Mouse (Mus musculus) heart, embryonic 11.5 days (tissue): Measurements from ENCODE around the gene Nsmce1. TPM values are rescaled to one million over a fixed set of nuclear protein-coding genes. Genes with fewer than 3 reads are reported as not detected.
"Not testable (repeated sequence)": the region's sequence is repeated elsewhere in the genome, so short reads cannot be mapped to it uniquely, and the experiment has no call there.

Experiments
- ATAC-seq: fragments of 200-750 bp; cut with Nextera tagmentation; replicated peaks from 2 replicates; pipeline ENCODE4 v1.8.0; 2017; ENCODE audit warnings: moderate library complexity; ENCODE audit not compliant: insufficient number of reproducible peaks, low FRiP score, low TSS enrichment
- H3K27ac ChIP-seq: fragments of 300-500 bp; sonication (generic); 2 replicates; pipeline ENCODE4 v1.5.1; 2014; ENCODE audit warnings: mild to moderate bottlenecking, low read depth, low read length
- H3K27me3 ChIP-seq: fragments of 300-500 bp; sonication (generic); 2 replicates; pipeline ENCODE4 v1.6.1; 2014; ENCODE audit warnings: mild to moderate bottlenecking, low read length, mixed read lengths; ENCODE audit not compliant: control insufficient read depth, insufficient read depth
- H3K36me3 ChIP-seq: fragments of 300-500 bp; sonication (generic); 2 replicates; pipeline ENCODE4 v1.6.1; 2014; ENCODE audit warnings: mild to moderate bottlenecking, low read length, moderate library complexity, mixed read lengths; ENCODE audit not compliant: control insufficient read depth, insufficient read depth
- H3K4me1 ChIP-seq: fragments of 300-500 bp; sonication (generic); 2 replicates; pipeline ENCODE4 v1.6.1; 2014; ENCODE audit warnings: low read length; ENCODE audit not compliant: control insufficient read depth, insufficient read depth
- H3K4me2 ChIP-seq: fragments of 300-500 bp; sonication (generic); 2 replicates; pipeline ENCODE4 v1.6.1; 2014; ENCODE audit warnings: mild to moderate bottlenecking, moderate library complexity
- H3K4me3 ChIP-seq: fragments of 300-500 bp; sonication (generic); 2 replicates; pipeline ENCODE4 v1.5.1; 2014; ENCODE audit warnings: low read depth, low read length
- H3K9ac ChIP-seq: fragments of 300-500 bp; sonication (generic); 2 replicates; pipeline ENCODE4 v1.6.1; 2014; ENCODE audit warnings: mild to moderate bottlenecking, low read depth, low read length, moderate library complexity
- H3K9me3 ChIP-seq: fragments of 300-500 bp; sonication (generic); replicated peaks from 2 replicates; pipeline ENCODE4 v1.6.1; 2016; ENCODE audit warnings: low read length; ENCODE audit not compliant: control insufficient read depth
- WGBS: fragments of 180-500 bp; shearing (Covaris S2); extraction: QIAGEN DNeasy Blood & Tissue Kit; methylation state at CpG from one replicate; pipeline ENCODE4 v1.1.7; 2014; ENCODE audit not compliant: insufficient replicate concordance; 5-methylcytosine and 5-hydroxymethylcytosine counted together
- polyA plus RNA-seq: library from polyadenylated mRNA; unstranded; fragments of >200 nt; fragmentation: Nextera tagmentation; extraction: Ambion mirVana; gene quantifications from 2 replicates; pipeline ENCODE4 v1.2.1, GENCODE M21; 2014

Nsmce1 gene
- polyA plus RNA-seq, 1 experiment from 2014 or later = 111 TPM

GRCm38 (mm10) chr7:125442323-125442722 lies 49.1 kb downstream of the Nsmce1 start:
- Histone ChIP-seq H3K4me3 (no peak overlapping the region), H3K9ac (no peak overlapping the region), H3K27ac (no peak overlapping the region), H3K9me3 (no peaks in the 10 kb centered on the region), H3K4me1 (peaks cover 10% of the 10 kb centered on the region), H3K4me2 (no peak overlapping the region), H3K27me3 (no peaks in the 10 kb centered on the region), H3K36me3 (no peaks in the 10 kb centered on the region)
- 63% methylated on average over 4 of the region's 4 CpGs for WGBS
- ATAC-seq = no peak

- Histone ChIP-seq H3K4me1 (no peaks in the 10 kb centered on the region), H3K27me3 (no peaks in the 10 kb centered on the region), H3K27ac (no peak overlapping the region), H3K9ac (peak overlapping the region; percentile 12; the same call in 1 of the 2 replicates), H3K36me3 (no peaks in the 10 kb centered on the region), H3K9me3 (no peaks in the 10 kb centered on the region; the same call in 1 of the 2 replicates), H3K4me2 (no peak overlapping the region), H3K4me3 (no peak overlapping the region)
- 49% methylated on average over 8 of the region's 8 CpGs for WGBS
- ATAC-seq = no peak
Measured at GRCm38 (mm10) chr7:125434666-125435290, 56.6 kb downstream of the Nsmce1 start.

GRCm38 (mm10) chr7:125433874-125434273 lies 57.5 kb downstream of the Nsmce1 start:
- no peak overlapping the region for H3K4me3 ChIP-seq
- WGBS = 92% methylated on average over 3 of the region's 3 CpGs
- no peaks in the 10 kb centered on the region for H3K36me3 ChIP-seq
- H3K9ac ChIP-seq = no peak overlapping the region
- no peaks in the 10 kb centered on the region; the same call in 1 of the 2 replicates for H3K9me3 ChIP-seq
- H3K4me2 ChIP-seq = no peak overlapping the region
- no peak overlapping the region for H3K27ac ChIP-seq
- H3K27me3 ChIP-seq = no peaks in the 10 kb centered on the region
- no peaks in the 10 kb centered on the region; the same call in 1 of the 2 replicates for H3K4me1 ChIP-seq
- no peak for ATAC-seq

GRCm38 (mm10) chr7:125430170-125430842 lies 61.1 kb downstream of the Nsmce1 start:
- no peaks in the 10 kb centered on the region; the same call in 1 of the 2 replicates for H3K9me3 ChIP-seq
- no peaks in the 10 kb centered on the region for H3K36me3 ChIP-seq
- H3K27me3 ChIP-seq = no peaks in the 10 kb centered on the region
- WGBS = 77% methylated on average over 7 of the region's 7 CpGs
- no peak overlapping the region for H3K4me2 ChIP-seq
- H3K27ac ChIP-seq = no peak overlapping the region
- no peak for ATAC-seq
- H3K9ac ChIP-seq = no peak overlapping the region
- no peak overlapping the region for H3K4me3 ChIP-seq
- H3K4me1 ChIP-seq = peaks cover 9% of the 10 kb centered on the region; the same call in 1 of the 2 replicates

GRCm38 (mm10) chr7:125428816-125429500 lies 62.4 kb downstream of the Nsmce1 start:
- H3K4me3 ChIP-seq, H3K9me3 ChIP-seq, H3K27me3 ChIP-seq, H3K36me3 ChIP-seq, H3K4me1 ChIP-seq, H3K4me2 ChIP-seq, H3K9ac ChIP-seq: not testable (repeated sequence)
- H3K27ac ChIP-seq = peak overlapping the region; percentile 57
- WGBS = 64% methylated on average over 5 of the region's 5 CpGs
- peak; percentile 91 for ATAC-seq

GRCm38 (mm10) chr7:125428381-125428780 lies 63.0 kb downstream of the Nsmce1 start:
- Histone ChIP-seq H3K27ac (0 out of 2 replicates have a peak overlapping the region, but pooled peaks have one; percentile 25), H3K27me3 (no peaks in the 10 kb centered on the region), H3K4me2 (no peak overlapping the region), H3K36me3 (no peaks in the 10 kb centered on the region), H3K4me1 (peaks cover 9% of the 10 kb centered on the region; the same call in 1 of the 2 replicates), H3K4me3 (no peak overlapping the region), H3K9me3 (no peaks in the 10 kb centered on the region; the same call in 1 of the 2 replicates), H3K9ac (no peak overlapping the region)
- WGBS = 67% methylated on average over 7 of the region's 7 CpGs
- ATAC-seq = peak; percentile 52; the same call in 1 of the 2 replicates

GRCm38 (mm10) chr7:125427492-125428090 lies 63.8 kb downstream of the Nsmce1 start:
- WGBS = 64% methylated on average over 12 of the region's 12 CpGs
- Histone ChIP-seq H3K9me3 (no peaks in the 10 kb centered on the region; the same call in 1 of the 2 replicates), H3K27me3 (no peaks in the 10 kb centered on the region), H3K27ac (0 out of 2 replicates have a peak overlapping the region, but pooled peaks have one; percentile 25), H3K36me3 (no peaks in the 10 kb centered on the region), H3K4me1 (peaks cover 9% of the 10 kb centered on the region; the same call in 1 of the 2 replicates), H3K4me2 (no peak overlapping the region), H3K4me3 (no peak overlapping the region), H3K9ac (0 out of 2 replicates have a peak overlapping the region, but pooled peaks have one; percentile 22)
- ATAC-seq = 0 out of 2 replicates have a peak, but pooled peaks have one; percentile 3

- no peak overlapping the region for H3K4me2 ChIP-seq
- H3K9ac ChIP-seq = no peak overlapping the region
- ATAC-seq = no peak
- 61% methylated on average over 3 of the region's 3 CpGs for WGBS
- H3K4me1 ChIP-seq = 0 out of 2 replicates have a peak, but pooled peaks cover 3% of the 10 kb centered on the region
- H3K27ac ChIP-seq = no peak overlapping the region
- H3K27me3 ChIP-seq = no peaks in the 10 kb centered on the region
- H3K36me3 ChIP-seq = no peaks in the 10 kb centered on the region; the same call in 1 of the 2 replicates
- H3K9me3 ChIP-seq = no peaks in the 10 kb centered on the region
- no peak overlapping the region for H3K4me3 ChIP-seq
Measured at GRCm38 (mm10) chr7:125423056-125423455, 68.3 kb downstream of the Nsmce1 start.
